ENCODE assay signal across 19 mouse cellular contexts in the genomic region with DNA sequence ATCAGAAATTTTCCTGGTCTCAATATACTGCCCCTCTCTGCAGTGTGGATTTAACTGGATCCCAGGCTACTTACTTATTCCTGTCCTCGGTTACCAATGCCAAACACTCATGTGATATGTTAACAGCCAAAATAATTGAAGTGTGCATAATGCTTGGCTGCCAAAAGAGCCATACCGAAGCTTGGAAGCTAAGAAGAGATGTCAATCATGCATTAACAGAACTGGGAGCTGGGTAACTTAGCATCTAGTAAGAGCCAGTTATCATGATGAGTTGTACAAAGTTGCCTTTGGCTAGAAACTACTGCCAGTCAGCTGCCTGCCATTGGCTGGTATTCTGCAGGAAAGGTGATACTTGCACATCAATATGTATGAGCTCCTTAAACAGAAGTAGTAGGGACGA.
DNase-seq lines count a peak whose midpoint lies in the region; ATAC-seq lines count a peak whose summit lies in the region.
"Had no signal": no experiment of that assay in that cellular context is flagged by ENCODE, and none has a peak within 500 bp of the region (broad histone marks: within the 10 kb centered on the region; RNA-seq: fewer than 3 reads in every experiment).

No protein-coding gene starts in this region.

- H3K9ac ChIP-seq in forebrain, embryonic 13.5 days, result no peak overlapping the region
- no peak overlapping the region for H3K9ac ChIP-seq in forebrain, embryonic 12.5 days
- H3K9ac ChIP-seq: embryonic facial prominence, embryonic 12.5 days; heart, embryonic 12.5 days; hindbrain, embryonic 15.5 days had no signal

- 59% methylated on average over 3 of the region's 3 CpGs for WGBS in forebrain, embryonic 13.5 days
- 61% methylated on average over 3 of the region's 3 CpGs for WGBS in forebrain, embryonic 12.5 days

- H3K4me2 ChIP-seq in forebrain, embryonic 13.5 days, result no peak overlapping the region
- no peak overlapping the region for H3K4me2 ChIP-seq in forebrain, embryonic 12.5 days
- H3K4me2 ChIP-seq: embryonic facial prominence, embryonic 12.5 days; heart, embryonic 12.5 days; hindbrain, embryonic 15.5 days had no signal

- ATAC-seq in forebrain, embryonic 13.5 days, result peak; percentile 83; the same call in 1 of the 2 replicates
- no peak for ATAC-seq in forebrain, embryonic 12.5 days (ENCODE audit: low FRiP score)
- ATAC-seq: intestine, embryonic 16.5 days had no signal

- H3K27ac ChIP-seq in forebrain, embryonic 13.5 days, result no peak overlapping the region
- no peak overlapping the region for H3K27ac ChIP-seq in forebrain, embryonic 12.5 days
- H3K27ac ChIP-seq: embryonic facial prominence, embryonic 12.5 days; hindbrain, embryonic 15.5 days had no signal

- H3K27me3 ChIP-seq in forebrain, embryonic 13.5 days, result no peaks in the 10 kb centered on the region
- no peaks in the 10 kb centered on the region for H3K27me3 ChIP-seq in forebrain, embryonic 12.5 days
- H3K27me3 ChIP-seq: CH12.LX; embryonic facial prominence, embryonic 12.5 days; heart, embryonic 12.5 days; hindbrain, embryonic 15.5 days had no signal

- no peaks in the 10 kb centered on the region for H3K36me3 ChIP-seq in forebrain, embryonic 13.5 days (ENCODE audit: poor library complexity, severe bottlenecking)
- no peaks in the 10 kb centered on the region for H3K36me3 ChIP-seq in forebrain, embryonic 12.5 days (replicated peaks)
- H3K36me3 ChIP-seq: embryonic facial prominence, embryonic 12.5 days; heart, embryonic 12.5 days; hindbrain, embryonic 15.5 days had no signal

- no peaks in the 10 kb centered on the region for H3K9me3 ChIP-seq in forebrain, embryonic 13.5 days (replicated peaks)
- no peaks in the 10 kb centered on the region for H3K9me3 ChIP-seq in forebrain, embryonic 12.5 days
- H3K9me3 ChIP-seq: embryonic facial prominence, embryonic 12.5 days; heart, embryonic 12.5 days; hindbrain, embryonic 15.5 days had no signal

- no peaks in the 10 kb centered on the region for H3K4me1 ChIP-seq in forebrain, embryonic 13.5 days
- H3K4me1 ChIP-seq in forebrain, embryonic 12.5 days, result no peaks in the 10 kb centered on the region
- H3K4me1 ChIP-seq: embryonic facial prominence, embryonic 12.5 days; heart, embryonic 12.5 days; hindbrain, embryonic 15.5 days had no signal

- DNase-seq in heart, adult 8-10 months (ENCODE audit: low spot score), result peak; percentile 6
- no peak for DNase-seq in heart, postnatal 4 days
- peak; percentile 40 for DNase-seq in brain, embryonic 18.5 days (ENCODE audit: low read depth, low spot score)
- DNase-seq in Muller cell, postnatal 12 days (ENCODE audit: inconsistent ontology term), result no peak
- DNase-seq: adrenal gland, adult 2 months; adrenal gland, postnatal 25 days; cerebellum, adult 11 months; cerebellum, adult 8-10 months; embryo, embryonic 11 days; gastrocnemius, postnatal 36 days; heart, adult 11 months; kidney, adult 2 months had no signal

- no peak overlapping the region for H3K4me3 ChIP-seq in forebrain, embryonic 13.5 days
- no peak overlapping the region for H3K4me3 ChIP-seq in forebrain, embryonic 12.5 days (replicated peaks)
- H3K4me3 ChIP-seq: embryonic facial prominence, embryonic 12.5 days; heart, embryonic 12.5 days; hindbrain, embryonic 15.5 days had no signal

Comparison
In these comparisons a context has a peak if more than half of its experiments do, and no peak if none do; other contexts are left out.
1. DNase-seq: peak in heart, adult 8-10 months (single experiment) and brain, embryonic 18.5 days (single experiment); none in heart, postnatal 4 days (single experiment) and Muller cell, postnatal 12 days (single experiment).